Mouse (Mus musculus) forebrain, embryonic 11.5 days (tissue): ENCODE data around the gene Tbx2. TPM values are rescaled to one million over a fixed set of nuclear protein-coding genes. Genes with fewer than 3 reads are reported as not detected.

Experiments used
- ATAC-seq: fragments of 200-750 bp; cut with Nextera tagmentation; replicated peaks from 2 replicates; pipeline ENCODE4 v1.8.0; 2017; ENCODE audit warnings: moderate TSS enrichment; ENCODE audit not compliant: low FRiP score
- DNase-seq: peaks from one replicate; pipeline ENCODE4 v3.0.0-alpha.2; 2017; ENCODE audit warnings: low spot score
- H3K27ac ChIP-seq: fragments of 300-500 bp; sonication (generic); 2 replicates; pipeline ENCODE4 v1.5.1; 2014; ENCODE audit warnings: low read depth, low read length
- H3K27me3 ChIP-seq: fragments of 300-500 bp; sonication (generic); 2 replicates; pipeline ENCODE4 v1.6.1; 2014; ENCODE audit warnings: mild to moderate bottlenecking, low read length, mixed read lengths; ENCODE audit not compliant: control insufficient read depth, insufficient read depth
- H3K36me3 ChIP-seq: fragments of 300-500 bp; sonication (generic); 2 replicates; pipeline ENCODE4 v1.6.1; 2014; ENCODE audit warnings: mild to moderate bottlenecking, low read length, moderate library complexity, mixed read lengths; ENCODE audit not compliant: control insufficient read depth, insufficient read depth
- H3K4me1 ChIP-seq: fragments of 300-500 bp; sonication (generic); replicated peaks from 2 replicates; pipeline ENCODE4 v1.6.1; 2014; ENCODE audit warnings: low read length, mixed read lengths; ENCODE audit not compliant: control insufficient read depth, insufficient read depth
- H3K4me2 ChIP-seq: fragments of 300-500 bp; sonication (generic); 2 replicates; pipeline ENCODE4 v1.6.1; 2014; ENCODE audit warnings: low read depth, mild to moderate bottlenecking, low read length, moderate library complexity, mixed read lengths; ENCODE audit not compliant: severe bottlenecking
- H3K4me3 ChIP-seq: fragments of 300-500 bp; sonication (generic); 2 replicates; pipeline ENCODE4 v1.5.1; 2014; ENCODE audit warnings: low read depth, low read length
- H3K9ac ChIP-seq: fragments of 300-500 bp; sonication (generic); 2 replicates; pipeline ENCODE4 v1.6.1; 2014; ENCODE audit warnings: low read length
- H3K9me3 ChIP-seq: fragments of 300-500 bp; sonication (generic); 2 replicates; pipeline ENCODE4 v1.6.1; 2016; ENCODE audit warnings: low read length, mixed read lengths; ENCODE audit not compliant: control insufficient read depth
- WGBS: fragments of 180-500 bp; shearing (Covaris S2); extraction: QIAGEN DNeasy Blood & Tissue Kit; methylation state at CpG from one replicate; pipeline ENCODE4 v1.1.7; 2014; 5-methylcytosine and 5-hydroxymethylcytosine counted together
- polyA plus RNA-seq: library from polyadenylated mRNA; unstranded; fragments of >200 nt; fragmentation: Nextera tagmentation; extraction: Ambion mirVana; gene quantifications from 2 replicates; pipeline ENCODE4 v1.2.1, GENCODE M21; 2014

The Tbx2 gene
- polyA plus RNA-seq, 1 experiment from 2014 or later: 2.0 TPM

GRCm38 (mm10) chr11:85818401-85818800 is 13.9 kb upstream of the Tbx2 start:
- H3K36me3 ChIP-seq: no peaks in the 10 kb centered on the region
- WGBS: 68% methylated on average over 3 of the region's 3 CpGs
- H3K9me3 ChIP-seq: no peaks in the 10 kb centered on the region
- no peaks in the 10 kb centered on the region for H3K27me3 ChIP-seq
- peaks cover 2% of the 10 kb centered on the region; the same call in 1 of the 2 replicates for H3K4me1 ChIP-seq
- no peak overlapping the region for H3K4me3 ChIP-seq
- ATAC-seq (no peak), DNase-seq (no peak)
- H3K27ac ChIP-seq: no peak overlapping the region
- no peak overlapping the region for H3K4me2 ChIP-seq
- no peak overlapping the region for H3K9ac ChIP-seq

- Histone ChIP-seq H3K4me1 (no peaks in the 10 kb centered on the region), H3K27me3 (peaks cover 19% of the 10 kb centered on the region), H3K4me2 (no peak overlapping the region), H3K36me3 (no peaks in the 10 kb centered on the region), H3K27ac (no peak overlapping the region), H3K4me3 (no peak overlapping the region), H3K9ac (no peak overlapping the region), H3K9me3 (no peaks in the 10 kb centered on the region)
- 82% methylated on average over 3 of the region's 3 CpGs for WGBS
- DNase-seq (no peak), ATAC-seq (no peak)
These were observed 11.4 kb upstream of the Tbx2 start for GRCm38 (mm10) chr11:85820959-85821358.

GRCm38 (mm10) chr11:85821659-85822058 is 10.7 kb upstream of the Tbx2 start:
- DNase-seq: no peak
- WGBS: 77% methylated on average over 9 of the region's 9 CpGs
- H3K4me2 ChIP-seq: no peak overlapping the region
- no peaks in the 10 kb centered on the region for H3K36me3 ChIP-seq
- H3K9me3 ChIP-seq: no peaks in the 10 kb centered on the region
- H3K4me3 ChIP-seq: no peak overlapping the region
- ATAC-seq: no peak
- H3K9ac ChIP-seq: no peak overlapping the region
- H3K27ac ChIP-seq: no peak overlapping the region
- H3K4me1 ChIP-seq: no peaks in the 10 kb centered on the region
- peaks cover 26% of the 10 kb centered on the region for H3K27me3 ChIP-seq

- H3K4me1 ChIP-seq: no peaks in the 10 kb centered on the region
- H3K9ac ChIP-seq: no peak overlapping the region
- 9% methylated on average over 6 of the region's 6 CpGs for WGBS
- no peak for ATAC-seq
- H3K36me3 ChIP-seq: no peaks in the 10 kb centered on the region
- H3K4me2 ChIP-seq: no peak overlapping the region
- peak; percentile 91 for DNase-seq
- H3K27ac ChIP-seq: no peak overlapping the region
- H3K27me3 ChIP-seq: peaks cover 41% of the 10 kb centered on the region
- H3K4me3 ChIP-seq: no peak overlapping the region
- H3K9me3 ChIP-seq: no peaks in the 10 kb centered on the region
These were observed 9.2 kb upstream of the Tbx2 start for GRCm38 (mm10) chr11:85823181-85823580.

- Histone ChIP-seq H3K9ac (no peak overlapping the region), H3K4me1 (no peaks in the 10 kb centered on the region), H3K27me3 (peaks cover 46% of the 10 kb centered on the region), H3K4me3 (no peak overlapping the region), H3K27ac (no peak overlapping the region), H3K9me3 (no peaks in the 10 kb centered on the region), H3K36me3 (no peaks in the 10 kb centered on the region), H3K4me2 (no peak overlapping the region)
- ATAC-seq: no peak
- DNase-seq: no peak
- WGBS: 80% methylated on average over 4 of the region's 4 CpGs
These were observed 8.6 kb upstream of the Tbx2 start for GRCm38 (mm10) chr11:85823794-85824193.

GRCm38 (mm10) chr11:85825031-85825430 is 7.3 kb upstream of the Tbx2 start:
- peaks cover 59% of the 10 kb centered on the region for H3K27me3 ChIP-seq
- WGBS: 56% methylated on average over 10 of the region's 10 CpGs
- no peaks in the 10 kb centered on the region for H3K36me3 ChIP-seq
- no peak overlapping the region for H3K27ac ChIP-seq
- H3K4me2 ChIP-seq: no peak overlapping the region
- no peaks in the 10 kb centered on the region for H3K9me3 ChIP-seq
- ATAC-seq (no peak), DNase-seq (no peak)
- no peak overlapping the region for H3K4me3 ChIP-seq
- H3K9ac ChIP-seq: no peak overlapping the region
- peaks cover 6% of the 10 kb centered on the region for H3K4me1 ChIP-seq

GRCm38 (mm10) chr11:85825823-85826222 is 6.5 kb upstream of the Tbx2 start:
- no peaks in the 10 kb centered on the region for H3K36me3 ChIP-seq
- ATAC-seq (no peak), DNase-seq (no peak)
- no peak overlapping the region for H3K4me3 ChIP-seq
- no peak overlapping the region for H3K27ac ChIP-seq
- H3K4me2 ChIP-seq: no peak overlapping the region
- peaks cover 67% of the 10 kb centered on the region for H3K27me3 ChIP-seq
- H3K4me1 ChIP-seq: peaks cover 8% of the 10 kb centered on the region
- no peaks in the 10 kb centered on the region for H3K9me3 ChIP-seq
- WGBS: 85% methylated on average over 7 of the region's 7 CpGs
- no peak overlapping the region for H3K9ac ChIP-seq

- ATAC-seq (no peak), DNase-seq (no peak)
- Histone ChIP-seq H3K4me1 (peaks cover 11% of the 10 kb centered on the region), H3K4me3 (no peak overlapping the region), H3K9me3 (no peaks in the 10 kb centered on the region), H3K9ac (no peak overlapping the region), H3K4me2 (no peak overlapping the region), H3K36me3 (no peaks in the 10 kb centered on the region), H3K27ac (no peak overlapping the region), H3K27me3 (peaks cover 82% of the 10 kb centered on the region)
- 7% methylated on average over 9 of the region's 9 CpGs for WGBS
These were observed 5.0 kb upstream of the Tbx2 start for GRCm38 (mm10) chr11:85827342-85827741.

- 5% methylated on average over 38 of the region's 38 CpGs for WGBS
- H3K9me3 ChIP-seq: no peaks in the 10 kb centered on the region
- peak; percentile 70 for DNase-seq
- H3K4me2 ChIP-seq: no peak overlapping the region
- no peaks in the 10 kb centered on the region for H3K36me3 ChIP-seq
- H3K9ac ChIP-seq: no peak overlapping the region
- no peak overlapping the region for H3K27ac ChIP-seq
- peaks cover 93% of the 10 kb centered on the region for H3K27me3 ChIP-seq
- ATAC-seq: no peak
- H3K4me3 ChIP-seq: no peak overlapping the region
- H3K4me1 ChIP-seq: peaks cover 21% of the 10 kb centered on the region
These were observed 3.4 kb upstream of the Tbx2 start for GRCm38 (mm10) chr11:85828691-85829519.
